Mouse (Mus musculus) heart, postnatal 0 days (tissue): ENCODE results near the gene Arhgap33.

Source experiments
- CTCF ChIP-seq: IDR thresholded peaks from 2 replicates; pipeline ENCODE4 v1.5.1; 2016; ENCODE audit warnings: antibody characterized with exemption, control low read depth, low read depth
- EP300 ChIP-seq: IDR thresholded peaks from 2 replicates; pipeline ENCODE4 v1.6.1; 2016; ENCODE audit warnings: antibody characterized with exemption, low read depth

DNA sequence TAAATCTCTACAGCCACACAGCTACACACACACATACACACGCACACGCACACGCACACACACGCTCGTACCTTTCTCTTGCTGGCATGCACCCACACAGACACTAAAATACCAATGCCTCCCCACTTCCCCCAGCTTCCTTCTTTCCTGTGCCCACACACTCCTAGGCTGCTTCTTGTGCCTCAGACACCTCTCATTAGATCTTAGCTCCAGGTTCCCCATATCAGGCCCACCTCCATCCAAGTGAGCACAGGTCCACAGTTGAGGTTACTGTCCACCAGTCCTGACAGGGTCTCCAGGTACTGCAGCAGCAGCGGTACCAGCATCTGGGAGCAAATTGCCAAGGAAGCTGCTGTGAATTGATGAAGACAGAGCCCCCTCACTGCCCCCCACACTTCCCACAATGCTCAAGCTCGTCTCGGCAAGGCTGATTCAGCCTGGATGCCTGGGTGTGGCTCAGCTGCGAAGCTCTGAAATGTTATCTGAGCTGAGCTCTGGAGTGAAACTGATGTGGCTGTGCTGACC, 3.5 kb downstream of the Arhgap33 start:
- no peak for TF ChIP-seq CTCF
- no peak for TF ChIP-seq EP300
